Mouse (Mus musculus) embryonic facial prominence, embryonic 15.5 days (tissue): ENCODE measurements around the gene Oasl1. TPM values are rescaled to one million over a fixed set of nuclear protein-coding genes. Genes with fewer than 3 reads are reported as not detected.

ENCODE experiments used
- ATAC-seq: fragments of 200-750 bp; cut with Nextera tagmentation; 2 replicates; pipeline ENCODE4 v1.8.0; 2017; ENCODE audit warnings: low read depth, moderate TSS enrichment; ENCODE audit not compliant: insufficient number of reproducible peaks, low FRiP score, low TSS enrichment
- H3K27ac ChIP-seq: fragments of 300-500 bp; sonication (generic); replicated peaks from 2 replicates; pipeline ENCODE4 v1.5.1; 2015; ENCODE audit warnings: mild to moderate bottlenecking, inconsistent platforms
- H3K27me3 ChIP-seq: fragments of 300-500 bp; sonication (generic); 2 replicates; pipeline ENCODE4 v1.6.1; 2015; ENCODE audit warnings: inconsistent platforms
- H3K36me3 ChIP-seq: fragments of 300-500 bp; sonication (generic); 2 replicates; pipeline ENCODE4 v1.6.1; 2015; ENCODE audit warnings: mild to moderate bottlenecking, inconsistent platforms
- H3K4me1 ChIP-seq: fragments of 300-500 bp; sonication (generic); 2 replicates; pipeline ENCODE4 v1.6.1; 2015; ENCODE audit warnings: inconsistent platforms
- H3K4me2 ChIP-seq: fragments of 300-500 bp; sonication (generic); replicated peaks from 2 replicates; pipeline ENCODE4 v1.6.1; 2015; ENCODE audit warnings: mild to moderate bottlenecking, inconsistent platforms
- H3K4me3 ChIP-seq: fragments of 300-500 bp; sonication (generic); replicated peaks from 2 replicates; pipeline ENCODE4 v1.5.1; 2015; ENCODE audit warnings: mild to moderate bottlenecking, inconsistent platforms
- H3K9ac ChIP-seq: fragments of 300-500 bp; sonication (generic); 2 replicates; pipeline ENCODE4 v1.6.1; 2015; ENCODE audit warnings: inconsistent platforms
- H3K9me3 ChIP-seq: fragments of 300-500 bp; sonication (generic); replicated peaks from 2 replicates; pipeline ENCODE4 v1.6.1; 2016; ENCODE audit warnings: inconsistent platforms
- WGBS: fragments of 180-500 bp; shearing (Covaris S2); methylation state at CpG from one replicate; pipeline ENCODE4 v1.1.7; 2015; 5-methylcytosine and 5-hydroxymethylcytosine counted together
- polyA plus RNA-seq: library from polyadenylated mRNA; unstranded; fragments of >200 nt; fragmentation: Nextera tagmentation; extraction: Ambion mirVana; gene quantifications from 2 replicates; pipeline ENCODE4 v1.2.1, GENCODE M21; 2015

Gene Oasl1
- polyA plus RNA-seq, 1 experiment from 2014 or later: 0.89 TPM

DNA sequence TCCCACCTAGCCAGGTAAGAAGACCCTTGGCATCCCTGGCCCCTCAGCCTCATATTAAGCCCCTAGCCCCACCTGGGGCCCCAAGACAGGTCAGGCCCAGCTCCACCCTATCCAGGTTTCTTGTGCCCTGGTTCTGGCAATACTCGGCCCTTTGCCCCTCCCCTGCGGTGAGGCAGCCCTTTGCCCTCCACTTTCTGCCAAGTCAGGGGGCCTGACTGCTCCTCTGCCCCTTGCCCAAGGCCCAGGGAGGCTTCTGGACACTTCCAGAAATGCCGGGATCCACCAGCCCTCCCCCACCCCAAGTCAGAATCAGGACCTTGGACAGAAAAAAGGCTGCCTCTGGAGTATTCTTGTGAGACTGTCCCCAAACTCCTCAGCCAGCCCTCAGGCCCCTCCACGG lies 46.0 kb downstream of the Oasl1 start:
- H3K36me3 ChIP-seq: no peaks in the 10 kb centered on the region
- H3K9me3 ChIP-seq: no peaks in the 10 kb centered on the region
- H3K4me1 ChIP-seq: no peaks in the 10 kb centered on the region
- no peak overlapping the region for H3K4me3 ChIP-seq
- 7% methylated on average over 4 of the region's 4 CpGs for whole genome bisulfite sequencing
- ATAC-seq: no peak
- H3K9ac ChIP-seq: no peak overlapping the region
- no peak overlapping the region for H3K27ac ChIP-seq
- peaks cover 16% of the 10 kb centered on the region for H3K27me3 ChIP-seq
- no peak overlapping the region for H3K4me2 ChIP-seq

- Histone ChIP-seq H3K9me3 (no peaks in the 10 kb centered on the region), H3K36me3 (no peaks in the 10 kb centered on the region), H3K27ac (no peak overlapping the region), H3K27me3 (peaks cover 16% of the 10 kb centered on the region), H3K4me2 (no peak overlapping the region), H3K4me1 (no peaks in the 10 kb centered on the region), H3K4me3 (no peak overlapping the region), H3K9ac (no peak overlapping the region)
- 52% methylated on average over 13 of the region's 13 CpGs for WGBS
- ATAC-seq: no peak
Observed at GRCm38 (mm10) chr5:114969609-114970215, 46.7 kb downstream of the Oasl1 start.

DNA sequence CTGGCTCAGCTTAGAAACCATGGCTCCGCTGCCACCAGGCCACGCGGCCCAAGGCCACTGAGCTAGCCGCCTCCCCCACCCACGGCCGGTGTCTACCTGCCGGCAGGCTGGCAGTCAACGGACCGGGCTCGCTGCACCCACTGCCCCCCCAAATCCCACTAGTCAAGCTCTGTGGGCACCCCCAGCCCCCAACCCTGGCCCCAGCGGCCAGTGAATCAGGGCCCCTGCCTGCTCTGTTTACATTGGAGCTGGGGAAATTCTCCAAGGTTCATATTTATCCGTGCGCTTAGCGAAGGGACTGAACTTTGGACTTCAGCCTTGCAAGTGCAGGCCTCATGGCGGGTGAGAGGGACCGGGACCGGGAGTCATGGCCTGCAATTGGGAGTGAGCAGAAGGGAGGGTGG lies 47.8 kb downstream of the Oasl1 start, which contains the start of gene Hnf1a:
Hnf1a (minus strand) TSS at position 271 of the 404 bp plus-strand sequence.
- Histone ChIP-seq H3K4me3 (no peak within 1 kb of the TSS), H3K36me3 (no peaks in the 10 kb centered on the region), H3K4me2 (no peak within 1 kb of the TSS), H3K4me1 (no peaks in the 10 kb centered on the region), H3K9me3 (no peaks in the 10 kb centered on the region), H3K27me3 (peaks cover 16% of the 10 kb centered on the region), H3K27ac (no peak within 1 kb of the TSS), H3K9ac (no peak within 1 kb of the TSS)
- no peak for ATAC-seq
- 73% methylated on average over 17 of the region's 17 CpGs for WGBS

DNA sequence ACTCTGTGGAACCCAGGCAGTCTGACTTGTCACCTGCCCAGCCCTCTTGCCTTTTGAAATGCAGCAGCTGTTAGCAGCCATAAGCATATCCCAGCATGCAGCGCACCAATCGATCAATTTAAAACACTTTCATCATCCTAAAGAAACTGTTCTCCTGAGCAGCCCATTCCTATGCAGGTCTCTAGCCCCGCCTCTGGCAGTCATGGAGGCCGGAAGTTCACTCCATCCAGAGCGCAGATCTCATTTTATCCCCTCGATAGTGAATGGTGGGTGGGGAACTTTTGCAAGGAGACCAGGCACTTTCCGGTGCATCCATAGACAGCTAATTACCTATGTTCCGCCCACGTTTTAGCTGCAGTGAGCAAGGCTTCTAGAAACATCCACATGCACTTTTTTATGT lies 49.2 kb downstream of the Oasl1 start:
- H3K9me3 ChIP-seq: no peaks in the 10 kb centered on the region
- peaks cover 16% of the 10 kb centered on the region for H3K27me3 ChIP-seq
- H3K4me2 ChIP-seq: no peak overlapping the region
- no peak overlapping the region for H3K9ac ChIP-seq
- no peak overlapping the region for H3K4me3 ChIP-seq
- H3K36me3 ChIP-seq: no peaks in the 10 kb centered on the region
- WGBS: 87% methylated on average over 9 of the region's 9 CpGs
- H3K4me1 ChIP-seq: no peaks in the 10 kb centered on the region
- H3K27ac ChIP-seq: no peak overlapping the region
- ATAC-seq: no peak

DNA sequence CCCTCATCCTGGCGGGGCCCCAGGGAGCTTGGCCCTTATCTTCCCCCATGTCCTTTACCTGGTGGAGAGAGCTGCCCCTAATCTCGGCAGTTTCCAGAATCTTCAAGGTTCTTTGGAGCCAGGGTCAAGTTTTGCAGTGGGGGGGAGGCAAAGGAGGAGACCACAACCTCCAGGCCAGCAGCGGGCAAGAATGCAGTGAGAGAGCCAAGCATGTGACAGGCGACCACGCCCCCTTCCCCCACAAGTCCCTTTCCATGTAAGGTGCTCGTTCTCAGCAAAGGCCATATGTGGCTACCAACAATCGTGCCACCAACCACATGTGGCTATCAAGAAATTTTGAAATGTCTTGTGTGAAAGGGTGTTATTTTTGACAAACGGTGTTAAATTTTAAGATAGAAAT lies 50.1 kb downstream of the Oasl1 start:
- H3K9me3 ChIP-seq: no peaks in the 10 kb centered on the region
- ATAC-seq: no peak
- WGBS: 71% methylated on average over 8 of the region's 8 CpGs

GRCm38 (mm10) chr5:114976935-114977334 lies 53.9 kb downstream of the Oasl1 start:
- Histone ChIP-seq H3K4me3 (no peak overlapping the region), H3K4me1 (peaks cover 19% of the 10 kb centered on the region), H3K4me2 (no peak overlapping the region), H3K9ac (no peak overlapping the region), H3K27me3 (no peaks in the 10 kb centered on the region), H3K9me3 (no peaks in the 10 kb centered on the region), H3K27ac (no peak overlapping the region), H3K36me3 (no peaks in the 10 kb centered on the region)
- ATAC-seq: no peak

More for the DNA sequence above, 50.1 kb downstream of the Oasl1 start:
- no peak overlapping the region for H3K27ac ChIP-seq
- no peak overlapping the region for H3K4me3 ChIP-seq
- peaks cover 8% of the 10 kb centered on the region for H3K27me3 ChIP-seq
- H3K36me3 ChIP-seq: no peaks in the 10 kb centered on the region
- H3K4me2 ChIP-seq: no peak overlapping the region
- H3K9ac ChIP-seq: no peak overlapping the region
- no peaks in the 10 kb centered on the region for H3K4me1 ChIP-seq

- Histone ChIP-seq H3K36me3 (no peaks in the 10 kb centered on the region), H3K9ac (no peak overlapping the region), H3K27ac (no peak overlapping the region), H3K9me3 (no peaks in the 10 kb centered on the region), H3K4me2 (no peak overlapping the region), H3K27me3 (no peaks in the 10 kb centered on the region), H3K4me1 (peaks cover 19% of the 10 kb centered on the region), H3K4me3 (no peak overlapping the region)
- ATAC-seq: no peak
- WGBS: 58% methylated on average over 11 of the region's 11 CpGs
Observed at GRCm38 (mm10) chr5:114978473-114978872, 55.4 kb downstream of the Oasl1 start.

DNA sequence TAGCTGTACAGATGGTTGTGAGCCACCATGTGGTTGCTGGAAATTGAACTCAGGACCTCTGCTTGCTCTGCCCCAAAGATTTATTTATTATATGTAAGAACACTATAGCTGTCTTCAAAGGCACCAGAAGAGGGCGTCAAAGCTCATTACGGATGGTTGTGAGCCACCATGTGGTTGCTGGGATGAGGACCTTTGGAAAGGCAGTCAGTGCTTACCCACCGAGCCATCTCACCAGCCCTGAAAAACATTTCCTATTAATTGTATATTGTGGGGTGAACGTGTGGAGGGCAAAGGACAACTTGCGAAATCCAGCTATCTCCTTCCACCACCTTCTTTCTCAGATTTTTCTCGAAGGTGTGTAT lies 55.8 kb downstream of the Oasl1 start:
- Histone ChIP-seq H3K9ac (no peak overlapping the region), H3K27ac (0 out of 2 replicates have a peak overlapping the region, but pooled peaks have one; percentile 48), H3K4me1 (peaks cover 19% of the 10 kb centered on the region), H3K4me2 (peak overlapping the region; percentile 92), H3K36me3 (no peaks in the 10 kb centered on the region), H3K9me3 (no peaks in the 10 kb centered on the region), H3K27me3 (no peaks in the 10 kb centered on the region), H3K4me3 (peak overlapping the region; percentile 46)
- no peak for ATAC-seq
- WGBS: 1% methylated on average over 6 of the region's 6 CpGs

GRCm38 (mm10) chr5:114979250-114980121 lies 56.4 kb downstream of the Oasl1 start:
- Histone ChIP-seq H3K27ac (peak overlapping the region; percentile 76), H3K4me3 (peak overlapping the region; percentile 46), H3K9ac (peak overlapping the region; percentile 35), H3K36me3 (no peaks in the 10 kb centered on the region), H3K4me2 (peak overlapping the region; percentile 92), H3K4me1 (peaks cover 19% of the 10 kb centered on the region), H3K9me3 (no peaks in the 10 kb centered on the region), H3K27me3 (no peaks in the 10 kb centered on the region)
- WGBS: 4% methylated on average over 32 of the region's 32 CpGs
- 0 out of 2 replicates have a peak, but pooled peaks have one; percentile 58 for ATAC-seq

- Histone ChIP-seq H3K27me3 (no peaks in the 10 kb centered on the region), H3K4me1 (peaks cover 19% of the 10 kb centered on the region), H3K4me2 (peak overlapping the region; percentile 92), H3K9ac (peak overlapping the region; percentile 35; the same call in 1 of the 2 replicates), H3K27ac (peak overlapping the region; percentile 76), H3K9me3 (no peaks in the 10 kb centered on the region), H3K36me3 (no peaks in the 10 kb centered on the region), H3K4me3 (peak overlapping the region; percentile 46)
- 0 out of 2 replicates have a peak, but pooled peaks have one; percentile 25 for ATAC-seq
- 23% methylated on average over 16 of the region's 16 CpGs for WGBS
Observed at GRCm38 (mm10) chr5:114980122-114980748, 57.2 kb downstream of the Oasl1 start.

GRCm38 (mm10) chr5:114982001-114982400 lies 59.0 kb downstream of the Oasl1 start:
- H3K4me3 ChIP-seq: no peak overlapping the region
- no peak for ATAC-seq
- H3K27ac ChIP-seq: no peak overlapping the region
- H3K4me2 ChIP-seq: no peak overlapping the region
- H3K4me1 ChIP-seq: peaks cover 22% of the 10 kb centered on the region
- H3K9ac ChIP-seq: no peak overlapping the region
- no peaks in the 10 kb centered on the region for H3K36me3 ChIP-seq
- H3K27me3 ChIP-seq: no peaks in the 10 kb centered on the region
- no peaks in the 10 kb centered on the region for H3K9me3 ChIP-seq
- WGBS: 48% methylated on average over 15 of the region's 15 CpGs
